Mouse (Mus musculus) CH12.LX (cell line): Measurements from ENCODE around the gene Pikfyve.

ENCODE experiments used
- CTCF ChIP-seq, 2 experiments: IDR thresholded peaks in 1 of 2; conservative IDR thresholded peaks in 1 of 2; 2 replicates each; pipeline ENCODE4 v1.5.1; 2011 to 2012; ENCODE audit warnings: low read depth in 2 of 2, low read length in 2 of 2, improper control_type of control experiment in 1 of 2, inconsistent platforms in 1 of 2, mild to moderate bottlenecking in 1 of 2, moderate library complexity in 1 of 2
- EP300 ChIP-seq: IDR thresholded peaks from 2 replicates; pipeline ENCODE4 v1.6.1; 2011; ENCODE audit warnings: low read length, improper control_type of control experiment
- IRF4 ChIP-seq: IDR thresholded peaks from 2 replicates; pipeline ENCODE4 v1.6.1; 2014; ENCODE audit warnings: low read depth, mild to moderate bottlenecking, inconsistent platforms, low read length, improper control_type of control experiment
- JUN ChIP-seq: IDR thresholded peaks from 2 replicates; pipeline ENCODE4 v1.6.1; 2011; ENCODE audit warnings: low read depth, mild to moderate bottlenecking, low read length, improper control_type of control experiment, moderate library complexity; ENCODE audit not compliant: insufficient read depth
- KAT2A ChIP-seq: IDR thresholded peaks from 2 replicates; pipeline ENCODE4 v1.6.1; 2012; ENCODE audit warnings: low read length, improper control_type of control experiment, inconsistent platforms; ENCODE audit not compliant: insufficient replicate concordance
- MAFK ChIP-seq: IDR thresholded peaks from 2 replicates; pipeline ENCODE4 v1.6.1; 2011; ENCODE audit warnings: low read length, improper control_type of control experiment; ENCODE audit not compliant: insufficient replicate concordance
- MAX ChIP-seq: IDR thresholded peaks from 2 replicates; pipeline ENCODE4 v1.6.1; 2011; ENCODE audit warnings: low read length, improper control_type of control experiment
- NRF1 ChIP-seq: IDR thresholded peaks from 2 replicates; pipeline ENCODE4 v1.6.1; 2014; ENCODE audit warnings: low read depth, mild to moderate bottlenecking, inconsistent platforms, low read length, improper control_type of control experiment, moderate library complexity
- POLR2A ChIP-seq: IDR thresholded peaks from 2 replicates; pipeline ENCODE4 v1.6.1; 2011; ENCODE audit warnings: low read depth, mild to moderate bottlenecking, improper control_type of control experiment, low read length
- POLR2AphosphoS2 ChIP-seq: IDR thresholded peaks from 2 replicates; pipeline ENCODE4 v1.6.1; 2011; ENCODE audit warnings: low read depth, low read length, improper control_type of control experiment

DNA sequence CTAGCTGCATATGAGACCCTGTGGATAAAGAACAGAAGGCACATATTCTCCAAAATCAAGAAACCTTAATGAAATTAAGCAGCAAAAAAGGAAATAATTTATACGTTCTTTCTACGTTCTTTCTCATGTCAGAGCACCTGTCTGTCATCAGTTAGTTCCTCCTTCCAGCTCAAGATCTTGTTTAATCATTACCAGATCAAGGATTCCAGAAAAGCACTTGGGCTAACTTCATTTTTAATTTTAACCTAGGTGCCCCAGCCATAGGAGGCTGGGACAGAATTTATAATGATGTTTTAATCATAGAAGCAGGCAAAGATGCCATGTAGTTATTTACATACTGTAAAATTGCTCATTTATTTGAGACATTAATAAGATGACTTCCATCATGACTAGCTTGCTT is 41.7 kb upstream of the Pikfyve start:
- TF ChIP-seq CTCF (conservative IDR thresholded peaks at IDR 0.05 in 1 of 2, IDR thresholded peaks at IDR 0.05 in 1 of 2; ENCODE audit: low read depth in 2 of 2, low read length in 2 of 2) = no peak
- no peak for TF ChIP-seq JUN
- TF ChIP-seq MAFK = no peak
- TF ChIP-seq KAT2A = no peak
- no peak for TF ChIP-seq POLR2AphosphoS2
- TF ChIP-seq EP300 = no peak
- TF ChIP-seq MAX = no peak
- TF ChIP-seq IRF4 = no peak
- TF ChIP-seq POLR2A = no peak
- no peak for TF ChIP-seq NRF1
